Mouse (Mus musculus): ENCODE measurements at regions not wholly inside any gene's neighbourhood (a gene's known extent, or its start where the extent isn't known, plus 50 kb on each side); places are given as distances from the start of the nearest gene placed in this dataset.

GRCm38 (mm10) chr12:71481899-71482593, 172.4 kb downstream of the Dact1 start:
- no peak for DNase-seq

GRCm38 (mm10) chr12:71482619-71483018, 172.9 kb downstream of the Dact1 start:
- no peak for DNase-seq

- DNase-seq = no peak
These were observed 174.0 kb downstream of the Dact1 start for GRCm38 (mm10) chr12:71483536-71484165.

GRCm38 (mm10) chr12:71484286-71484685, 174.6 kb downstream of the Dact1 start:
- no peak for DNase-seq

DNA sequence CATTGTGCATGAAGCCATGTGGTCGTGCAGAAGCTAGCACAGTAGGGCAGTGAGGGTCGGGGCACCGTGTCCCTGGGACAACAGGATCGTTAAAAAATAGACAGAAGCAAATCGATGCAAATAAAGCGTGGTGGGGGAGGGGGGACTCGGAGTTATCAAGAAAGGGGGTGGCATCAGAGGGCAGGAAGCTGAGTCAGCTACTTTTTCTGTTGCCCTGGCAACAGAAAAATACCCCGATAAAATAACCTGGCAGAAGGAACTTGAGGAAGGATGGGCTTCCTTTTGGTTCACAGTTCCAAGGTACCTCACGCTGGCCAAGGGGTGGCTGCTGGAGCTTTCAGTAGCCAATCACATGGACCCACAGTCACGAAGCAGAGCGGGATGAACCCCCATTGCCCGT, 176.4 kb downstream of the Dact1 start:
- DNase-seq = no peak

GRCm38 (mm10) chr12:71487591-71488435, 178.1 kb downstream of the Dact1 start:
- no peak for DNase-seq

- no peak for DNase-seq
These were observed 179.6 kb downstream of the Dact1 start for GRCm38 (mm10) chr12:71489295-71489694.

DNA sequence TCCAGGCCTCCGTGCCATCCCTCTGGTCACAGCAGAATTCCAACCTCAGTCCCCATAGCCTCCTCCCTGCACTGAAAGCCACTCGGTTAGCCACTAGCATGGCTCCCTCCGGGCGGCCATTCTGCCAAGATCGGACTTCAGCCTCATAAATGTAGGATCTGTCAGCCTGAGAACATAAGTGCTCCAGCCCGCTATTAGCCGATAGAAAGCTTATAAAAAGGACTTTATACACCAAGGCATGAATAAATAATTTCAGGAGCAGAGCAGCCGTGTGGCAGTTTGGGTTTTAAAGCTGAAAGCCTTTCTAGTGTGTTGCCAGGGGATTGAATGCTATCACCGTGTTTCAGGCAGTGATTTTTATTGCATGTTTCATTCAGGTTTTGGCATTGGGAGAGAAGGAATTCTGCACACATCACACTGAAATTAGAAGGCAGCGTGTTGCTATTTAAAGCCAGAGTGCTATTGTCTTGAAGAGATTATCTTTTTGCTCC, 185.2 kb downstream of the Dact1 start:
- DNase-seq = no peak

- no peak for DNase-seq
These were observed 188.8 kb downstream of the Dact1 start for GRCm38 (mm10) chr12:71498246-71499029.

DNA sequence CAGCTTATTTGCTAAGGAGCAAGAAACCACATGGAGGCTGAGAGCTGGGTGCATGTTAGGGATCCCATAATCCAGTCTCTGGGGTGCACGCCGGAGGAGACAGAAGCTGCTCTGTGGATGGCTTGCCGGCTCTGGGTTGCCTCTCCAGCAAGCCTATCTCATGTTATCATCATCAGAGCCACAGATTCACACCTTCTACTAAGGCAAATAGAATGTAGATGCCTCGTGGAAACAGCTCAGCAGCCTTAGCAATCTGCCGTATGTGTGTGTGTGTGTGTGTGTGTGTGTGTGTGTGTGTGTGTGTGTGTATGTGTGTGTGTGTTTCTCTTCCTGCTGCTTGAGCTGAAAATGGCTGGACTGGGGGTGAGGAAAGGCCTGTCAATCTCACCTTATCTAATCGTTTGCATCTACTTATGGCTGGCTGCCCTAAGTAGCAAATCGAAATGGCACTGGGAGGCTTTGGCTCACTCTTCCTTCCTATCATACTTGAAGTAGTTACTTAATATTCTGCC, 191.7 kb downstream of the Dact1 start:
- DNase-seq = no peak

- no peak for DNase-seq
These were observed 193.6 kb downstream of the Dact1 start for GRCm38 (mm10) chr12:71503265-71503664.

DNA sequence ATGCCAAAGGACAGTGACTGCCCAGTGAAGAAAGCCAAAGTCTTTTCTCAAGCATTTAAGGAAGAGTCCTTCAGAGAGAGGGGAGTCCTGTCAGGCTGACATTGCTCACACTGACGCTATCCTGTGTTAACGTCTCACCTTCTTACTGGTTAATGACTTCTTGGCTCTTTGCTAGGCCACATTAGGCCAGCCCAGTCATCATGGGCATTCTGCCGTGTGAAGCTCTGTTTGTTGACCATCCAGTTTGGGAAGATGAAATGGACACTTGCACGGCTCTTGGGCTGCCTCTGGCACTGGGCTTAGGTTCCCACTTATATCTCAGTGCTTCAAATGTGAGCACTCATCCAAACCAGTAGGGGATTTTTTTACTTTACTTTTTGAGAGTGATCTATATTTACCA, 196.5 kb downstream of the Dact1 start:
- no peak for DNase-seq

DNA sequence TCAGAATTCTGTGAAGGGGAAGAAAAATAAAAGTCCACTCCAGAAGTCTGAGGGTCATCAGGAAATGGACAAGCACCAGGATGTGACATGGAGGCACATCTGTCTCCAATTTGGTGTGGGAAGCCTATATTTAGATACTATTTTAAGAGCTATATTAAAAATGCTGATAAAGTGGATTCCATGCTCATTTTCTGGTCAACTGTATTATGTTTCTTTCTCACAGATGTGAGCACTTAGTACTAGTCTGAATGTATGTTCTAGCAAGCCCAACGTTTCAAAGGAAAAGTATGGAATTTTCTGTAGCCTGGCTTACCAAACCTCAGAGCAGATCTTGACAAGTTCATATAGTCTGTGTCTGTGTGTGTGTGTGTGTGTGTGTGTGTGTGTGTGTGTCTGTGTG, 197.0 kb downstream of the Dact1 start:
- DNase-seq = no peak

DNA sequence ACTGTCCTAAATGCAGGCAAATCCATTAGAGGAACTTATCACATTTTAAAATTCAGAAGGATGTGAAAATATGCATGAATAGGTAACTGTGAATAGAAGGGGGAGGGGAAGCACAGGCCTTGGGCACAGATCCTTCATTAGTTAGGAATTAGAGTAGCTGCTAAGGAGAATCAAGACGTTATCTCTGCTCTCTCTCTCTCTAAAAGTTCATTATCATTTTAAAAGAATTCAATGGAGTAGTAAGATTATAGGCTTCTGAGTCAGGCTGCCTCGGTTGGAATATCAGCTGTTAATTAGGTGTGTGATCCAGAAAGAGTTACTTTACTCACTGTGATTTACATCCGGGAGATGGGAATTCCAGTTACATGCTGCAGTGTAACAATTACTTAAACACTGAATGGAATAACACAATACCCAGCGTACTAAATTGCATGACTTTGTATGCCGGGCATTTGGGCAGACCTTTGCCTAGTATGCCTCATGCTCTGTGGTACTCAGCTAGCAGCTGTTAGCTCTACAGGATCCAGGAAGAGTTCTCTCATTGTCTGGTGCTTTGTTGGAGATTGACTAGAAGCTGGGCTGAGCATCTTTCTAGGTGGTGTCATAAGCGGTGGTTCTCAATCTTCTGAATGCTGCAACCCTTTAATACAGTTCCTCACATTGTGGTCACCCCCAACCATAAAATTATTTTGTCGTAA, 203.4 kb downstream of the Dact1 start:
- no peak for DNase-seq

- no peak for DNase-seq
These were observed 209.8 kb downstream of the Dact1 start for GRCm38 (mm10) chr12:71519520-71519919.

- DNase-seq = no peak
These were observed 212.3 kb downstream of the Dact1 start for GRCm38 (mm10) chr12:71521936-71522335.

DNA sequence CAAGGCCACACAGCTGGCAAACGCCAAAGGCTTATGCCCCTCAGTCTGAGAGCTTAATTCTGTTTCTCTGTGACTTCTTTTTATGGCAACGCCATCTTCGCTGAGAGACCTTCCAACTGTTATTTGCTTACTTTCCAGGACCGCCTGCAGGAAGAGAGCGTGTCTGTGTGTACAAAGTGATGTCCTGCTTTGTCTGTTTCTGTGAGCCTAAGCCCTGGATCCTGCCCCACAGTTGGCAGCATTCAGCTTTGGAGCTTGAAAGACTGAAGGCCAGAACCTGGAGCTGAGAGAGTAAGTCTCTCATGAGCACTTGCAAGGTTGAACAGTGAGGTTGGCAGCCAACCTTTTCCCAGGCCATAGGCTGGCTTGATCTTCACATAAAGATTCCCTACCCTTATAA, 212.8 kb downstream of the Dact1 start:
- DNase-seq = no peak

GRCm38 (mm10) chr12:71524156-71524555, 214.5 kb downstream of the Dact1 start:
- no peak for DNase-seq

DNA sequence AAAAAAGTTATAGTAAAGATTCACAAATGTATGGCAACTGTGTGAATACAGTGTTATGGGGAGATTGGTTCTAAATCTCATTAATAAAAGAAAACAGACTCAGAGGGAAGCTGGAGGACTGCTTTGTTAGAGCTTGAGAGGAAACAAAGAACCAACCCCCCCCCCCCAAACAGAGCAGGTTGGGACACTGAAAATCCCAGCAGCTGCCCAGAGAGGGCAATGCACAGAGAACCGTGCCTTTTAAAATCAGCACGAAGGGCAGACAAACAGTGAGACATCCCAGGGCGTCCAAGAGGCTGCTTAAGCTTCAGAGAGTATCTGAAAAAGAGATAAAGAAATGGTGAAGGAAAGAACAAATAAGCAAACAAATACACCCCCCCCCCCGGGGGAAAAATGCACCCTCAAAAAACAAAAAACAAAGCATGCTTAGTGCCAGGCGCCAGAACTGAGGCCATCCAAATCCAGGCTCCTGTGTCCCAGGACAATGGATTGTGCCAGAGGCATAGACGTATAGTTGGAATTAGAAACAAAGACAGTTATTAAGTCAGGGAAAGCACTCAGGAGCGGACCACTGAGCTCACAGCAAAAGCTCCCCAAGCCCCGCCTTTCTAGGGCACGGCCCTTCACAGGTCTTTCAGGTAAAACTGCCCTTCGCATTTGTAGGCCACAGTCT, 215.7 kb downstream of the Dact1 start:
- no peak for DNase-seq

DNA sequence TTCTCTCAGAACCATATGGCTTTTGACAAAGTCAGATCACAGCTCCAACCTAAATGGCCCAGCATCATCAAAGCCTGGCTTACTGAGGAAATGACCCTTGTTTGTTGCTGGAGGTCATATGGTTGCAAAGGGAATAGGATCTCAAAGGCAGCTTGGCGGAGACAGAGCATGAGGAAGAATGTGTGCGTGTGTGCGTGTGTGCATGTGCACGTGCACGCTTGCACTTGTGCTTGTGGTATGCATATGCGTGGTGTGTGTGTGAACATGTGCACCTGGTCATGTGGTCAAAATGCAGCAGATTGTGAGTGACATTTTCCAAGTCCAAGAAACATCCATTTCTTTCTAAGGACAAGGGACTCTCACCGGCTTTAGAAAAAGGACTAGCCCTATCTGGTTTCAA, 216.9 kb downstream of the Dact1 start:
- no peak for DNase-seq

- DNase-seq = no peak
These were observed 222.5 kb downstream of the Dact1 start for GRCm38 (mm10) chr12:71532161-71532560.
